Mouse (Mus musculus): ENCODE measurements around the gene Galnt2. TPM values are rescaled to one million over a fixed set of nuclear protein-coding genes. Genes with fewer than 3 reads are reported as not detected.

The Galnt2 gene
- polyA plus RNA-seq, 1 experiment from 2014 or later: 44.7 TPM

- WGBS: 66% methylated on average over 12 of the region's 12 CpGs
- no peak for ATAC-seq (replicated peaks; ENCODE audit: insufficient number of reproducible peaks, insufficient read depth, low FRiP score, low read depth)
- no peaks in the 10 kb centered on the region for H3K36me3 ChIP-seq
- H3K4me1 ChIP-seq (replicated peaks): peaks cover 82% of the 10 kb centered on the region
- peak overlapping the region; percentile 87 for H3K27ac ChIP-seq
- no peaks in the 10 kb centered on the region for H3K27me3 ChIP-seq
- no peak overlapping the region for H3K4me3 ChIP-seq
- H3K9ac ChIP-seq: 0 out of 2 replicates have a peak overlapping the region, but pooled peaks have one; percentile 16
- no peak overlapping the region for H3K4me2 ChIP-seq
- no peaks in the 10 kb centered on the region for H3K9me3 ChIP-seq (replicated peaks)
These were observed 51.9 kb downstream of the Galnt2 start for GRCm38 (mm10) chr8:124282878-124283630.

DNA sequence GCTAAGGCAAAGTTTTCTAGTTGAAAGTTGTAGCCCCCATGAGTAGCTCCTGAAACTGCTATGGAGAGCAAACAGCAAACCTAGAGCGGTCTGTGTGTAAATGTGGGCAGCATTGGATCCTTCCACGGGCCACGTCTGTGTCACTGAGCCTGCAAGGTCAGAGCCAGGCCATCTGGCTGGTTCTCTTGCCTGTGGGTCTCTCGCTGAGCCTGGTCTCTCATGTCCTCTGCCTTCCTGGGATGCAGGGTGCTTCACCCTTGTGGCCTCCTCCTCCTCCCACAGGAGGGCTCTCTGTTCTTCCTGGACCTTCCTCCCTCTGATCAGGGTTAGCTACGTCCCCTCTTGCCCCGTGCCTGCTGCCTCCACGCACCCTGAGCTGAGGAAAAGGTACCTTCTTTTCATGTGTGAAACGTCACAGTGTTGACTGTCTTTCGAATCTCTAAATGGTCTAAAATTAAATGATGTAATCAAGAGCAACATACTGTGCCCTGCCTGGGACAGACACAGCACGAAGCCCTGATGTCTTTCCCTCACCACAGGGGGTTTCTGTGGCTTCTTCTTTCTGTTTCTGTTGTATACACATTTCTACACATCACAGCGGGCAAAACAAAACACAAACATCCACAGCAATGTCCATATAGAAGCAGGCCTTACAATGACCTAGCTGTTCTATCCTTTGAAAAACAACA is 52.6 kb downstream of the Galnt2 start:
- Histone ChIP-seq H3K27ac (peak overlapping the region; percentile 74), H3K4me3 (no peak overlapping the region), H3K9ac (peak overlapping the region; percentile 16; the same call in 1 of the 2 replicates), H3K9me3 (replicated peaks) (no peaks in the 10 kb centered on the region), H3K4me2 (no peak overlapping the region), H3K4me1 (replicated peaks) (peaks cover 77% of the 10 kb centered on the region), H3K36me3 (no peaks in the 10 kb centered on the region), H3K27me3 (no peaks in the 10 kb centered on the region)
- no peak for ATAC-seq (replicated peaks; ENCODE audit: insufficient number of reproducible peaks, insufficient read depth, low FRiP score, low read depth)
- WGBS: 60% methylated on average over 11 of the region's 11 CpGs

DNA sequence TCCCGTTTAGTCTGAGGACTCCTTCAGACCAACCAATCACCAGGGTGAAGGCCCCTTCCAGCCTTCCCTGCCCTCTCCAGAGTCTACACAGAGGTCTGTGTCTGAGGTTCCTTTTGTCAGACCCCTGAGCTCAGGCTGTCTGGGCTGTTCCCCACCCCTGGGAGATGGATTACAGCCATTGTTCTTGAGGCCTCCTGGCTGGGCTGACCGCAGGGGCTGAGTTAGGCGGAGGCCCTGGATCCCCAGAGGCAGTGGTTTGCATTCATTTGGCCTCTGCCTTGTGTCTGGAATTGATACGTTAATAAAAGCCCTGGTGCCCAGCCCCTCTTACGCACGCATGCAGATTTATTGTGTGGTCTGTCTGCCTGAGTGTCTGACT is 53.1 kb downstream of the Galnt2 start:
- Histone ChIP-seq H3K4me1 (replicated peaks) (peaks cover 77% of the 10 kb centered on the region), H3K4me3 (no peak overlapping the region), H3K9ac (no peak overlapping the region), H3K4me2 (no peak overlapping the region), H3K27ac (peak overlapping the region; percentile 74), H3K36me3 (no peaks in the 10 kb centered on the region), H3K27me3 (no peaks in the 10 kb centered on the region), H3K9me3 (replicated peaks) (no peaks in the 10 kb centered on the region)
- ATAC-seq (replicated peaks; ENCODE audit: insufficient number of reproducible peaks, insufficient read depth, low FRiP score, low read depth): no peak
- WGBS: 32% methylated on average over 6 of the region's 6 CpGs

DNA sequence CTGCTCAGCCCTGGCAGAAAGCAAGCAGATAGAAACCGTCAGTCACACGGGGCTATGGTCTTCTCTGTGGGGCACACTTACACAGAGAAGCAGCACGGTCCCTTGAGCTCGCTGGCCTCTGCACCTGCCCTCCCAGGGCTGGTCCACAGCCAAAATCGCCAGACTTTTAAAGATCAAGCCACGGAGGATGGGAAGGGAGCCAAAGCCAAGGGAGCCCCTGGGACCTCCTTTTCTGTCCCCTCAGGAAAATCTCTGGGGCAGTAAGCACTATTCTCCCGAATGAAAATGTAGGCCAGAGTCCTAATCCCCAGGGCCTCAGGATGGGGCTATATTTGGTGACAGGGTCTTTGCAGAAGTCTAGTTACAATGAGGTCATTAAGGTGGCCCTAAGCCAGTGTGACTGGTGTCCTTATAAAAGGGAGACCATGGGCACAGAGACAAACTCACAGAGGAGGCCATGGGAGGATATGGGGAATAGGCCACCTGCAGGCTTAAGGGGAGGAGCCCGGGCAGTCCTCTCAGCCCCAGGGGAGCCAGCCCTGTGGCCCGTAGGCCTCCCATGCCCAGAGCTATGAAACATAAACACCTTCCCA is 53.9 kb downstream of the Galnt2 start:
- H3K36me3 ChIP-seq: no peaks in the 10 kb centered on the region
- H3K4me3 ChIP-seq: no peak overlapping the region
- 30% methylated on average over 9 of the region's 9 CpGs for WGBS
- peak overlapping the region; percentile 5; the same call in 1 of the 2 replicates for H3K4me2 ChIP-seq
- peak overlapping the region; percentile 74 for H3K27ac ChIP-seq
- ATAC-seq (replicated peaks; ENCODE audit: insufficient number of reproducible peaks, insufficient read depth, low FRiP score, low read depth): no peak
- peaks cover 74% of the 10 kb centered on the region for H3K4me1 ChIP-seq (replicated peaks)
- no peaks in the 10 kb centered on the region for H3K27me3 ChIP-seq
- H3K9ac ChIP-seq: no peak overlapping the region
- H3K9me3 ChIP-seq (replicated peaks): no peaks in the 10 kb centered on the region

GRCm38 (mm10) chr8:124286461-124287124 is 55.4 kb downstream of the Galnt2 start:
- no peak for ATAC-seq (replicated peaks; ENCODE audit: insufficient number of reproducible peaks, insufficient read depth, low FRiP score, low read depth)
- Histone ChIP-seq H3K36me3 (no peaks in the 10 kb centered on the region), H3K27ac (no peak overlapping the region), H3K4me3 (no peak overlapping the region), H3K4me2 (no peak overlapping the region), H3K27me3 (no peaks in the 10 kb centered on the region), H3K9me3 (replicated peaks) (no peaks in the 10 kb centered on the region), H3K4me1 (replicated peaks) (peaks cover 67% of the 10 kb centered on the region), H3K9ac (no peak overlapping the region)
- WGBS: 60% methylated on average over 4 of the region's 4 CpGs

- H3K36me3 ChIP-seq: no peaks in the 10 kb centered on the region
- H3K4me2 ChIP-seq: no peak overlapping the region
- no peak overlapping the region for H3K27ac ChIP-seq
- WGBS: 69% methylated on average over 4 of the region's 4 CpGs
- no peaks in the 10 kb centered on the region for H3K27me3 ChIP-seq
- H3K4me1 ChIP-seq (replicated peaks): peaks cover 62% of the 10 kb centered on the region
- H3K9ac ChIP-seq: no peak overlapping the region
- no peak overlapping the region for H3K4me3 ChIP-seq
- no peaks in the 10 kb centered on the region for H3K9me3 ChIP-seq (replicated peaks)
- ATAC-seq (replicated peaks; ENCODE audit: insufficient number of reproducible peaks, insufficient read depth, low FRiP score, low read depth): no peak
These were observed 57.1 kb downstream of the Galnt2 start for GRCm38 (mm10) chr8:124288215-124288864.

DNA sequence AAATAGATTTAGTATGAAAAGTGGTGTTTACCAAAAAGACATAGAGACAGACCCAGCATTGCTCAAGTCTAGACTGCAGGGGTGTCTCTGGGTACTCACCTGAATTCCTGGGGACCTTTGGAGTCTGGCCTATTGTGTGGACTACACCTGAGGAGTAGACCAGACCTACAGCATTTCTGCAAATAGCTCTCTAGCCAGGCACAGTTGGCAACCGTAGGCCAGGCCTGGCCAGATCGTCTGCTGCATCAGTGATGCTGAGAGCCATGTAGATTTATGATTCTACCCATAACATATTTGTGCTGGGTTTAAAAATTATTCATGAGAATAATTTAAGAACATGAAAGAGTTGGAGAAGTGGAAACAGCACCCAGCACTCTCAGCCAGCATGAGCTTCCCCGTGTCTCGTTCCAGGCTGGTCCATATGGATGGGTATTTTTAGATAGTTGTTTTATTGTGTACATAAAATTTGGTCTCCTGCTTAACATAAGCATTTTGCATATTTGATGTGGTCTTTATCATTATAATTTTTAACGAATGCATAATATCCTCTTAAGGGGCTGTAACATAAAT is 58.4 kb downstream of the Galnt2 start:
- Histone ChIP-seq H3K36me3 (no peaks in the 10 kb centered on the region), H3K27ac (no peak overlapping the region), H3K9ac (no peak overlapping the region), H3K4me2 (no peak overlapping the region), H3K9me3 (replicated peaks) (no peaks in the 10 kb centered on the region), H3K27me3 (no peaks in the 10 kb centered on the region), H3K4me3 (no peak overlapping the region), H3K4me1 (replicated peaks) (peaks cover 62% of the 10 kb centered on the region)
- WGBS: 90% methylated on average over 5 of the region's 5 CpGs
- ATAC-seq (replicated peaks; ENCODE audit: insufficient number of reproducible peaks, insufficient read depth, low FRiP score, low read depth): no peak

- no peak overlapping the region for H3K27ac ChIP-seq
- no peaks in the 10 kb centered on the region for H3K9me3 ChIP-seq (replicated peaks)
- H3K27me3 ChIP-seq: no peaks in the 10 kb centered on the region
- H3K4me2 ChIP-seq: no peak overlapping the region
- peaks cover 57% of the 10 kb centered on the region for H3K4me1 ChIP-seq (replicated peaks)
- ATAC-seq (replicated peaks; ENCODE audit: insufficient number of reproducible peaks, insufficient read depth, low FRiP score, low read depth): no peak
- WGBS: 81% methylated on average over 9 of the region's 9 CpGs
- no peaks in the 10 kb centered on the region for H3K36me3 ChIP-seq
- H3K9ac ChIP-seq: no peak overlapping the region
- no peak overlapping the region for H3K4me3 ChIP-seq
These were observed 59.9 kb downstream of the Galnt2 start for GRCm38 (mm10) chr8:124290911-124291691.

DNA sequence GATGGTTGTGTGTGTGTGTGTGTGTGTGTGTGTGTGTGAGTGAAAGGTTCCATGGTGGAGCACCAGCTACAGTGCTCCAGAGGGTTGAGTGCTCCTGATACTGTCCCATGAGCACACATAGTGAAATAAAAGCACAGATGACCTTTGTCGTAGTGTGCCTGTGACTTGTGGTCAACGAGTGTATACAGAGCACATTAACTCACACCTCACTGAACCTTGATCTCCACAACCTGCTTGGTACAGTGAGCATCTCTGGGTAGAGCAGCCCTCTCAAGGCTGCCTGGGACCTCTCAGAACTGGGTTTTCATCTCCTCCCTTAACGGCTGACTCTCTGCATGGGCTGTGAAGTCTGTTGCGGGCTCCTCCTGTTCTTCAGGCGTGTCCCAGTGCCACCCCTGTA is 60.5 kb downstream of the Galnt2 start:
- no peaks in the 10 kb centered on the region for H3K9me3 ChIP-seq (replicated peaks)
- peaks cover 52% of the 10 kb centered on the region for H3K4me1 ChIP-seq (replicated peaks)
- no peaks in the 10 kb centered on the region for H3K27me3 ChIP-seq
- ATAC-seq (replicated peaks; ENCODE audit: insufficient number of reproducible peaks, insufficient read depth, low FRiP score, low read depth): no peak
- H3K4me2 ChIP-seq: no peak overlapping the region
- H3K4me3 ChIP-seq: no peak overlapping the region
- no peak overlapping the region for H3K27ac ChIP-seq
- 91% methylated on average over 5 of the region's 5 CpGs for WGBS
- H3K36me3 ChIP-seq: no peaks in the 10 kb centered on the region
- H3K9ac ChIP-seq: no peak overlapping the region

DNA sequence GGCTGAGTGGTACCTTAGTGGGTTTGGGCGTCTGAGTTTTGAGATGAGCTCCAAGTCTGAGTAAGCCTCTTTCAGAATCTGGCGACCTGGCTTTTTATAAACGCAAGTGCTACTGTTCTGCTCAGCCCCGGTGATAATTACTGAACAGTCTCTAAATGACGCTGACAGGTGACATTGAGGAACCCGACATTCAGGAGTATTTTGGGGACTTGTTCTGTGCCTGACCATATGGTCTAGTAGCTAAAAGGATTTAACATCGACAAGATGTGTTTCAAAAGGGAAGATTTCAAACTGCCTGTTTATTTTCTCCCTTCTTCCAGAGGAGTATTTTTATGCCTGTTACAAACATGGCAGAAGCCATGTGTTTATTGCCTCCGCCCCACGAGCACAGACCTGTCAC is 61.8 kb downstream of the Galnt2 start:
- no peaks in the 10 kb centered on the region for H3K27me3 ChIP-seq
- no peak overlapping the region for H3K9ac ChIP-seq
- H3K4me3 ChIP-seq: no peak overlapping the region
- H3K9me3 ChIP-seq (replicated peaks): no peaks in the 10 kb centered on the region
- no peaks in the 10 kb centered on the region for H3K36me3 ChIP-seq
- no peak overlapping the region for H3K27ac ChIP-seq
- ATAC-seq (replicated peaks; ENCODE audit: insufficient number of reproducible peaks, insufficient read depth, low FRiP score, low read depth): no peak
- 72% methylated on average over 9 of the region's 9 CpGs for WGBS
- H3K4me1 ChIP-seq (replicated peaks): peaks cover 40% of the 10 kb centered on the region
- H3K4me2 ChIP-seq: no peak overlapping the region
